Mouse (Mus musculus) frontal cortex, postnatal 25 days (tissue): ENCODE measurements around the gene Usp21.

Experiments
- DNase-seq, 2 experiments: peaks; one replicate each; pipeline ENCODE4 v3.0.0; 2022; ENCODE audit warnings: low spot score in 2 of 2

The Usp21 gene

DNA sequence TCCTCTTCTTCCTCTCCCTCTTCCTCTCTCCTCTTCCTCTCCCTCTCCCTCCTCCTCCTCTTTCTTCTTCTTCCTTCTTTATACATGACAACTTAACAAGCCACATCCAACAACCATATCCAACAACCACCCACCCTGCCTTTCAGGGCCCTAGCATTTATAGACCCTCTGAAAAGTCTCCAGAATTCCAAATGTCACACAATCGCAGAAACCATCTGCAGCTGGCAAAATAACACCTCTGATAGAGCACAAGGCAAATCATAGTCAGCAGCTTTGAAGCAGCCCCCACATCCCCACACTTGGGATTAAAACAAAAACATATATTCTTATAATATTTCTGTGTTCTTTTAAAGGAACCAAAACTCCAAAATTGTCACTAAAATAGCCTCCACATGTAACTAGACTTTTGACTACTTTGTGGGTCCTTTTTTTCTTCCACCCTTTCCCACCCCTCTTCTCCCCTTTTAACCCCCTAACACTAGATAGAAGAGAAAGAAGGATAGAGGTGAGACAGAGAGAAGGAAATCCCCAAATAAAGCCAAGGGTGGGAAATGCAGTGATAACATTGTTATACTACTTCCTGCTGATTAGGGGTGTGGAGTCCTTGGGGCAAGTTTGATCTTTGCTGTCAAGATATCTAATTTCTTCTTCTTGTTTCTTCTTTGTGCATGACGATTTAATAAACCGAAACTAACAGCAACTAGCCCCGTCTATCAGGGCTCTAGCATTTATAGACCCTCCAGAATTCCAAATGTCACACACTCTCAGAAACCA is 21.6 kb downstream of the Usp21 start:
- no peak for DNase-seq

DNA sequence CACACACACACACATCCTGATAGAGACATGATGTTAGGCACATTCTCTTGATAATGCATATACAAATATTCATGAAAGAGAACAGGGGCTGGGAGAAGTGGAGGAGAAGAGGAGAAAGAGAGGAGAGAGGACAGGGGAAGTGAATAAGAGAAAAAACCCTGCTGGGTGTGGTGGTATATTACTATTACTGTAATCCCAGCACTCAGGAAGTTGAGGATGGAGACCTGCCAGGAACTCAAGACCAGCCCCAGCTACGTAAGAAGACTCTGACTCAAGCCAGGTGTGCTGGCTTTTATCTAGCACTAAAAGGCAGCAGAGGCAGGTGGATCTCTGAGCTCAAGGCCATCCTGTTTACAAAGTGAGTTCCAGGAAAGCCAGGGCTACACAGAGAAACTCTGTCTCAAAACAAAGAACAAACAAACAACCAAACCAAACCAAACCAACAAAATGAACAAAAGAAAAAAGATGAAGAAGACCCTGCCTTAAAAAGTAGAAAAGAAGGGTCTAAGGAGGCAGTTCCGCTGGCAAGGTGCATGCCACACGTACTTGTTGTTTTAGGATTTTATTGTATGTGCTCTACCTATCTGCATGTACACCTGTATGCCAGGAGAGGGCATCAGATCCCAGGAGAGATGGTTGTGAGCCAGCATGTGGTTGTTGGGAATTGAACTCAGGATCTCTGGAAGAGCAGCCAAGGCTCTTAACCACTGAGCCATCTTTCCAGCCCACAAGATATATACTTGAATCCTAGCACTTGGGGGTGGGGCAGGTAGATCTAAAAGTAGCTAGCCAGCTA is 23.9 kb downstream of the Usp21 start:
- DNase-seq, result no peak

DNA sequence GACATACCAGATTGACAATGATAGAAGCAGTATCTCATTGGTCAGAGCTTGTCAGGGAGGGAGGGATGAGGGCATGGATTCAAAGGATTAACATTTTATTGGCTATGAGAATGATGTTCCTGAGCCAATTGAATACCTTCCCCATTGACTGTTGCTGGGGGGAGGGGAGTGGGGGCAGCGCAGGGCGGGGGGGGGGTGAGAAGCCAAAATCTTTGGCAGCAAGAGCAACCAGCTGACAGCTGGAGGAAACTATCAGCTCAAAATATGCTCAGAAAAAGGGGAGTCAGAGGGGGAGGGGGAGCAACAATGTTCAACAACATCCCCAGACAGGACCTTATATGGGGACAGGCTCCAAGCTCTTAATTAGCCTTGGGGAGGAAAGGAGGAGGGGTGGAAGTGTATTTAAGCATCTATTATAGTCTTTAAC is 24.6 kb downstream of the Usp21 start:
- DNase-seq, result no peak

DNA sequence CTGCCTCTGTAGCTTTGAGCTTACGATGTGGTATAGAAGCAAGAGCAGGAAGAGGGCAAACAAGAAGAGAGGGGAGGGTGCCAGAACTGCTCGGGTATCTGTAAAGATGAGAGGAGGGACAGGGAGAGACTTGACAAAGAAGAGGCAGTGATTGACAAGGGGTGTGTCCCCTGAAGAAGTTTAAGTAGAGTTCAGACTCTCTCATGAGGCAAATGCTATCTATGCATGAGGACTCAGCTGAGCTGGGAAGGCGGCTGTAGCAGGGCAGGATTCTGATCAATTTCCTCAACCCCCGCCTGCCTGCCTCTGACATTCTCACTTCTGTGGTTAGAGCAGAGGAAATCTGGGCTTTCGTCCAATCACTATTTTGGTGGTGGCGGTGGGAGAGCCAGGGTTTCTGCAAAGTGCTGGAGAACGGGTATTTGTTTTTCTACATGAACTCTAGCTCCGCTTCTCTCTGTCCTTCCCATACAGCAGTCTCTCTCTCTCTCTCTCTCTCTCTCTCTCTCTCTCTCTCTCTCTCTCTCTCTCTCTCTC is 25.1 kb downstream of the Usp21 start:
- peak; percentile 60 to 78 for DNase-seq

DNA sequence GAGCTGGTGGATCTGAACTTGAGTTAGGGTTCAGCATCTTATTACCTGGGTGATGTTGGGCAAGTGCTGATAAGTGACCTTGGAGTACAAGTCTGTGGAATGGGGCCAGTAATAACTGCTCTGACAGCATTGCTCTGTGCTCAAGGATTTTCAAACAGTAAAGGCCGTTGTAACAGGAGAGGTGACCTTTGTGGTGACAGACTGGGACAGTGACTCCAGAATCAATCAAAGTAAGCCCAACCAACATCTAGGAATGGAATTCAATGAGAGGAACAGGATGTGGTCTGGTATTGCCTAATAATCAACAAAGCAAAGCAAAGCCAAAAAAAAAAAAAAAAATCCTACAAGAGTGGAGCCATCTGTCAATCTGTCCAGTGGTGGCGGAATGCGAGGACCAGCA is 27.5 kb downstream of the Usp21 start:
- DNase-seq, result no peak

DNA sequence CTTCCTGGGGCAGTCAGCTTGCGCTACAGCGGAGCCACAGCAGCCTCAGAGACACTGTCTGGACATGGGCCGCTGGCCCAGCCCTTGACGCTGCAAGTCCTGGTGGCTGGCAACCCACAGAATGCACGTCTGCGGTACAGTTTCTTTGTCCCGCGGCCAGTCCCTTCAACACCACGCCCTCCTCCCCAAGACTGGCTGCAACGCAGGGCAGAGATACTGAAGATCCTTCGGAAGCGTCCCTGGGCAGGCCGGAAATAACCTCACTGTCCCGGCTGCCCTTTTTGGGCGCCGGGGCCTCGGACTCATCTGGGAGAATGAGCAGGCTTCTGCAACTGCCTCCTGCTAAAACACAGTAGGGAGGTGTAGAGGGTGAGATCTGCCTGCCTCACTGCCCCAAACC is 28.9 kb downstream of the Usp21 start:
- DNase-seq, result no peak

DNA sequence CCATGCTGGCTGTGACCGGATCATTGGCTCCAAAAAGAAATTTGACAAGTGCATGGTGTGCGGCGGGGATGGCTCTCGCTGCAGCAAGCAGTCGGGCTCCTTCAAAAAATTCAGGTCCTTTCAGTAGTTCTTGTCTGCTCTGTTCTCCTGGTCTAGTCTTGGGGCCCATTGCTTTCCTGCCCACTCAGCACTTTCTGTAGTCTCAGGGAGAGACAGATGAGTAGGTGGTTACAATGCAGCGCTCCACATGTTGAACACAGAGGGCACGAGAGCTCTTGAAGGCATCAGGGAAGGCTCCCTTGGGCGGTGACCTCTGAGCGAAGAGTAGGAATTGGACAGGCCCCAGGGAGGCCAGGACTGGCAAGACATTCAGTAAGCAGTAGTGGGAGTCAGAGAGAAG is 30.0 kb downstream of the Usp21 start:
- no peak for DNase-seq

DNA sequence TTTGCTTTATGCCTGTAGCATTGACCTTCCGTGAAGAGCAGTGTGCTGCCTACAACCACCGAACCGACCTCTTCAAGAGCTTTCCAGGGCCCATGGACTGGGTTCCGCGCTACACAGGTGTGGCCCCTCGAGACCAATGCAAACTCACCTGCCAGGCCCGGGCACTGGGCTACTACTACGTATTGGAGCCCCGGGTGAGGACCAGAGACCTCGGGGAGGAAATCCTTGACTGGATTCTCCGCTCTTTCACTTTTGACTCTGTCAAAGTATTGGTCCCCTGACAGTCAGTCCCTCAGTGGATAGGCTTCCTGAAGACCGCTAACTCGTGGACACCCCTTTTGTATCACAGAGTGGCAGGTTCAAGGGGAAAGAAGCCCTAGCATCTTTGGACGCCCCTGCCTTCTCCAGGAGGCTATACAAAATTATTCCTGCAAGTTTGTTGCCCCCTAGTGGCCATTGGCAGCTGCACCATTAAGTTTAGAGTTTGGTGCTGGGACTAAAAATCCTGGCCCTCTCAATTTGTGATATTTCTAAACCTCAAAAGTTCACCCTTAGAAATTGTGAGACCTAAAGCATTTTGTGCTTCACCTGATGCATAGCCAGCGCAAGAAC is 30.7 kb downstream of the Usp21 start:
- DNase-seq, result peak; percentile 48 to 55

DNA sequence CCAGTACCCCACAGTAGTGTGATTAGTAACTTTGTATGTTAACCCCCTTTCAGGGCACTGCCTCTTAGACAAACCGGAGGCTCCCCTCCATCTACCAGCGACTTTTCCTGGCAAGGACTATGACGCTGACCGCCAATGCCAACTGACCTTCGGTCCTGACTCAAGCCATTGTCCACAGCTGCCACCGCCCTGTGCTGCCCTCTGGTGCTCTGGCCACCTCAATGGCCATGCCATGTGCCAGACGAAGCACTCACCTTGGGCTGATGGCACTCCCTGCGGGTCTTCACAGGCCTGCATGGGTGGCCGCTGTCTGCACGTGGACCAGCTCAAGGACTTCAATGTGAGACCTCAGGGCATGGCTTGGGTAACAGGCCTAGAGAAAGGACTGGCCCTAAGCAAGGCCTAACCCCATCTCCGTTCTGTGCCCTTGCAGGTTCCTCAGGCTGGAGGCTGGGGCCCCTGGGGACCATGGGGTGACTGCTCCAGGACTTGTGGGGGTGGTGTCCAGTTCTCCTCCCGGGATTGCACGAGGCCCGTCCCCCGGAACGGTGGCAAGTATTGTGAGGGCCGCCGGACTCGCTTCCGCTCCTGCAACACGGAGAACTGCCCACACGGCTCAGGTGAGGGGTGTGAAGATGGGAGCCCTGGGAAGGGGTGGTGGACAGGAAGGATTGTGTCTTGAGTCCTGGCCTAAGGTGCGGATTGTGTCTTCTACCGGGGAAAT is 31.5 kb downstream of the Usp21 start:
- DNase-seq, result no peak

DNA sequence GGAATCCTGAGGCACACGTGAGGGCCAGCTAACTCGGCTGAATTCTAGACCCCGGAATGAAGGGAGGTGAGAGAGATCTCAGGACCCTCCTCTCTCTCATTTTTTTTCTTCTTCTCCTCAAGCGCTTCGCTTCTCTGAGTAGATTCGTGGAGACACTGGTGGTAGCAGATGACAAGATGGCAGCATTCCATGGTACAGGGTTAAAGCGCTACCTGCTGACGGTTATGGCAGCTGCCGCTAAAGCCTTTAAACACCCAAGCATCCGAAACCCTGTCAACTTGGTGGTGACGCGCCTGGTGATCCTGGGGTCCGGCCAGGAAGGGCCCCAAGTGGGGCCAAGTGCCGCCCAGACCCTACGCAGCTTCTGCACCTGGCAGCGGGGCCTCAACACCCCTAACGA is 35.4 kb downstream of the Usp21 start:
- DNase-seq, result no peak

DNA sequence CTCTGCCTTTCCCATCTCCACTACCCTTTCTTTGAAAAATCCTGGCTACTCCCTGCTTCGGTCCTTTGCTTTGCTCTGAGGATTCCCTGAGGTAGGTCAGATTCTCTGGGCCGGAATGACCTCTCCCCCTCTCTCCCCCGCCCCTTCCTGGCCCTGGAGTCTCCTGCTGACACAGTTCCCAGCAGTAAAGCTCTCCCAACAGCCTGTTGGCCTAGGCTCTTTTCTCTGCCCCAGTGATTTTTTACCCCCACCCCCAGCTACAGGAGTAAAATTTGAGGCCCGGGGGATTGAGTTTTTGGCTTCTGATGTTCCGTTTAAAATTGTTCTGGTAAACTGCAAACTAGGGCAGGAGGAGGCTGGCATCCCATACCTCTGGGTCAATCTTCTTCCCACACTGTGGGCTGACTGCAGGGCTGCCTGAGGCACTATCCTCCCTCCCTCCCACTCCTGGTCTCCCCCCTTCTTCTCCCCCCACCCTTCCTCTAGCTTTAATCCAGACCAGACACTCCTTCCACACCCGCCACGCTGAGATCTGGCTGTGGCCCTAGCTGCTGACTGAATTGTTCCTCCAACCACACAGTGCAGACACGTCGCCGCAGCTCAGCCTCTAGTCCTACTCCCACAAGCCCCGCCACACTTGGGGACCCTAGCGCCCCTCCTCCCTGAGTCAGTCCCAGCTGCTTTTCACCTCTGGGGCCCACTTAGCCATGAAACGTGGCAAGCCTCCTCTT is 36.0 kb downstream of the Usp21 start:
- no peak for DNase-seq

DNA sequence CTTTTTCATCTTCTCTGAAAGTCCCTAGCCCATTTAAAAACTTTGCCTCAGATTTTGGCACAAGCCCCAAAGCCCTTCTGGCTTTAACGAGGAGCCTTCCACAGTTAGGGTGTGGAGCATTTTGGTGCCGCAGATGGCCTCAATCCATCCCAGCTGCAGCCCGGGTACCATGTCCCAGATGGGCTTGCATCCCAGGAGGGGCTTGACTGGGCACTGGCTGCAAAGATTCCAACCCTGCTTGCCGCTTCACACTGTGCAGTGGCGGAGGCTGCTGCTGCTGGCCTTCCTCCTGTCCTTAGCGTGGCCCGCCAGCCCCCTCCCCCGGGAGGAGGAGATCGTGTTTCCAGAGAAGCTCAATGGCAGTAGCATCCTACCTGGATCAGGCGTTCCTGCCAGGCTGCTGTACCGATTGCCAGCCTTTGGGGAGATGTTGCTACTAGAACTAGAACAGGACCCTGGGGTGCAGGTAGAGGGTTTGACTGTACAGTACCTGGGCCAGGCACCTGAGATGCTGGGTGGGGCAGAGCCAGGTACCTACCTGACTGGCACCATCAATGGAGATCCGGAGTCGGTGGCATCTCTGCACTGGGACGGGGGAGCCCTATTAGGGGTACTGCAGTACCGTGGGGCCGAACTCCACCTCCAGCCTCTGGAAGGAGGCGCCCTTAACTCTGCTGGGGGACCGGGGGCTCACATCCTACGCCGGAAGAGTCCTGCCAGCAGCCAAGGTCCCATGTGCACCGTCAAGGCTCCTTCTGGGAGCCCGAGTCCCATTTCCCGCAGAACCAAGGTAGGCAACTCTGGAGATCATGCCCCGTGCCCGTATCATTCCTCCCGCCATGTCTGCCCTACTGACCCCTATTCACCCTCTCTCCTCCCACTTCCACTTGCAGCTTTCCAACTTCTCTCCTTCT is 36.9 kb downstream of the Usp21 start, which contains the start of gene Ndufs2:
Ndufs2 (minus strand) TSS at position 709 of the 914 bp plus-strand sequence.
- DNase-seq, result no peak

DNA sequence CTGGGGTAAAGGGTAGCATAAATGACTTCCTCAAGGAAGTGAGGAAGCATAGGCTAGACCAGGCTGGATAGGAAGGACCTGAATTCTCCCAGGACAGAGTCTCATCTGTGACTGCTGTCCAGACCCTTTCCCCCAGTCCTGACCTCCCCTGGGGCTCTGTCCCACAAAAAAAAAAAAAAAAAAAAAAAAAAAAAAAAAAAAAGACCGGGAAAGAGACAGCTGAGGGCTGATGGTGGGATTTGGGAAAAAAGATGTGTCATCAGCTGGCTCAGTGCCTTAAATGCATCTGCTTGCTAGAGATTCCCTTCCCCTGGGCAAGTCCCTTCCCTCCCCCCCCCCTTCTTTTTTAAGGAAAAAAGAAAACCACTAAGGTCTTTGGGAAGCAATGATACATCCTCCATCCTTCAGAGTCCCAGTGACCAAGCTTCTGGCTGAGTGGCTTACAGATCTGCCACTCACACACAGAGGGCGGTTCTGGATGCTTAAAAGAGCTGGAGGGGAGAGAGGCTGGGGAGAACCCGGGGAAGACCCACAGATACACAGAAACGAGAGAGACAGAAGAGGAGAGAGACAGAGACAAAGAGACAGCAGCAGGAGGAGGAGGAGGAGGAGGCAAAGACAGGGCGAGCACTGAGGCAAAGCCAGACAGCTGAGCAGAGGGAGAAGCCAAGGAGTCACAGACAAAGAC is 37.7 kb downstream of the Usp21 start, which contains the start of gene Adamts4:
Adamts4 (plus strand) TSS at position 509 of the 688 bp plus-strand sequence.
- peak in 1 of 2 experiments; percentile 29 for DNase-seq

DNA sequence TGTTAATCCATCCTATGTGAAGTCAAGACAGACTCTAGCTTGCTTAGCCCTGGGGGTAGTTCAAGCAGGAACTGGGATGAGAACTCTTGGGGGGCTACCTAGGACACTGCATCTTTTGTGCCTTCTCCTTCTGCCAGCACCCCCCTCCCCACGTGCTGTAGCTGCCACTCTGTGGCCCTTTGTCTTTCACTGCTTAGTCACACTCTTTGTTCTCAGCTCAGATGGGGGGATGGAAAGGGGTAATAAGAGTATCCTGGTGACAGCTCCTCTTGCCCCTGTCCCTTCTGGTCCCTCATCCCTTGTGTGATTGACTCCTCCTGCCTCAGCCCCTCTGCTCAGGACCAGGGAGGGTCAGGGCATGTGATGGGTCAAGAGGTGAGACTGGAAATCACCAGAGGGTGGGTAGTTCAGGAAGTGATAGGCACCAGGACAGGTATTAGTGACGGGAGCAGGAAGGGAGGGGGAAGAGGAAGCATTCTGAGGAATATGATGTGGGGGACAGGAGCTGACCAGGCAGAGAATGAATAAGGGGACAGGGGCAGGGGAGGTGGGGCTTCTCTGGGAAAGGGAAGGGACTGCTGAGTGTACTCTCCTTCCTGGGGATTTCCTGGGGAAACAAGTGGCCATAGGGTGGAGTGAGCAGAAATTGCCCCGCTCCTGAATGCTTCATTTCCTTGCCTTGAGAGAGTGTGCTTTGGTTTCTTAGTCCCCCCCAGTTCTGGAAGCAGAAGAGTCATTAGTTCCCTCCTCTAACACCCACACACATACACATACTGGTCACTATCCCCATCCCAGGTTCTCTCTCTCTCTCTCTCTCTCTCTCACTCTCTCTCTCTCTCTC is 39.2 kb downstream of the Usp21 start:
- DNase-seq, result no peak

DNA sequence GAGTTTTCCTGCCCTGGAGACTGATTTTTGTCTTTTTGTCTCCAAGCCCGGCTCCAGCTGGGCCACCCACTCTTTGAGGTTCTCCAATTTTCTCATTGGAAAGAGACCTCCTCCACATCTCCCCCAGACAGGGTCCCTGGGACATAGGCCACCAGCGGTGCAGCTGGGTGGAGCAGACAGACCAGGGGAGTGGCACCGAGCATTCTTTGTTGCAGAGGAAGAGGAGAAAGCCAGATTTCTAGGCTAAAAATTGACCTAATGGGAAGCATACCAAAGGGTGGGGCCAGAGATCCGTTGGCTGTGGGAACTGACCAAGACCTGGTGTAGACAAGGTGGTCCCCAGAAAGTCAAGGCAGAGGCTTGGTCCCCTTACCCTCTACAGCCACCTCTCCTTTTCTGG is 39.9 kb downstream of the Usp21 start:
- no peak for DNase-seq

DNA sequence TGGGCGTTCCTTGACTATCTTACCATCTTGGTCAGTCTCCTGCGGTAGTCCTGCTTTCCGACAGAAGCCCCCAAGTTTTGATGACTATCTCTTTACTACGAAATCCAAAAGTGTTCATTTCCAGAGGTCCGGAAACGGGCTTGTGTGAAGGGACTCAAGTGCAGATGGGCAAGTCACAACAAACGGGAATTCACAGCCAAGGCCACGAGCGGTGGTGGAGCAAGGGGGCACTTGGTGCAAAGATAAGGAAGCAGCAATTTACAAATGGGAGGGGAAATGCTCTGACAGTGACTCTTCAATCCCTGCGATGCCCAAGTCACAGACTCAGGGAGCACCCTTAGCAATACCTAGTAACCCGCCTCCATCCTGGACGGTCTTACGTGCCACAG is 40.3 kb downstream of the Usp21 start:
- no peak for DNase-seq

DNA sequence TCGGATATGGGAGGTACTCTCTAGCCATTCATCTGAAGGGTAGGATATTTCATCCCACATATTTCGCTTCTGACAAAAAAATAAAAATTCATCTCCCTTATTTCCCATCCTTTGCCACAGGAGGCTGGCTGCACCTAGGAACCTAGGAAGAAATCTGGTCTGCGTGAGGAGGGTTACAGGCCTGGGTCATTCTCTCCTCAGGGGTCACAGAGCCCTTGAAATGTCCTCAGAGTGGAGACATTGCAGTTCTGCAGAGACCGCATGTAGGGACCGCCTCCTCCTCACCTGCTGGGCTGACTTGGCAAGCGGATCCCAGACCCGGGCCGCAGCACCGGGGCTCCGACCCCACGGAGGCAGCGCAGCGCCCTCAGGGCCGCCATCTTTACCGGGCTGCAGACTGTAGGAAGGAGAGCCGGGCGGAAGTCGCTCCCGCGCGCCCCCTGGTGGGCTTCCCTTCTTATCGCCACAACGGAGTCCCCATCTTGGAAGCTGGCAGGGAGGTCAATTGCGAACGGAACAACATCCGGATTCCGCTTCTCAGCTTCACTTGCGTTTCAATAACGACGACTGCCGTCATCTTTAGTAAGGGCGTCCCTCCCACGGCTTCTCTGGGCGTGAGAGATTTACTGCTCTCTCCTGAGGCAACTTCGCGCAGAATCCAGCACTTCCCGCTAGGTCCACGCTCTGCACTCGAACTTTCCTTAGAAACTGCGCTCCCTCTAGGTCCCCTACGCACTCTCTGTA is 40.9 kb downstream of the Usp21 start:
- DNase-seq, result peak; percentile 95 to 98

DNA sequence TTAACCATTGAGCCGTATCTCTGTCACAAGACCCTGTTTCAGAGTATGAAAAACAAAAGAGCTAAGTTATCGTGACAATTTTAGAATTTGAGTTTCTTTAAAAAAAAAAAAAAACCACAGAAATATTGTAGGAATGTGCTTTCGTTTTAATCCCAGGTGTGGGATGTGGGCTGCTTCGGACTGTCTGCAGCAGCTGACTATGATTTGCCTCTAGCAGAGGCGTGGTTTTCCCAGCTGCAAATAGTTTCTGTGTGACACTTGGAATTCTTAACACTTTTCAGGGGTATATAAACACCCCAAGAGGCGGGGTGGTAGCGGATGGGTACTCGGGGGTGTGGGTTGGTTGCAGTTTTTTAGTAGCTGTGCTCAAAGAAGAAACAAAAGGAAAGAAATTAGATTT is 42.4 kb downstream of the Usp21 start:
- DNase-seq, result no peak
